16 mouse cellular contexts compared by ENCODE assay signal in genomic region chr13:31004458-31004857, GRCm38 (mm10). TPM values are rescaled to one million over a fixed set of nuclear protein-coding genes. Genes with fewer than 3 reads are reported as not detected.
DNase-seq lines count a peak whose midpoint lies in the region; ATAC-seq and TF ChIP-seq lines count a peak whose summit lies in the region.
"Had no signal": no experiment of that assay in that cellular context is flagged by ENCODE, and none has a peak within 500 bp of the region (broad histone marks: within the 10 kb centered on the region; RNA-seq: fewer than 3 reads in every experiment).

No protein-coding gene starts in this region.

- no peaks in the 10 kb centered on the region for H3K27me3 ChIP-seq in hindbrain, embryonic 12.5 days
- no peaks in the 10 kb centered on the region for H3K27me3 ChIP-seq in hindbrain, embryonic 16.5 days (replicated peaks; ENCODE audit: control insufficient read depth, insufficient read depth, low read length)
- no peaks in the 10 kb centered on the region for H3K27me3 ChIP-seq in lung, postnatal 0 days (replicated peaks; ENCODE audit: insufficient read depth, low read length)
- H3K27me3 ChIP-seq in limb, embryonic 10.5 days (ENCODE audit: low read depth, poor library complexity, severe bottlenecking) = no peaks in the 10 kb centered on the region
- H3K27me3 ChIP-seq: liver, embryonic 15.5 days had no signal

- H3K9me3 ChIP-seq in hindbrain, embryonic 12.5 days (replicated peaks) = no peaks in the 10 kb centered on the region
- H3K9me3 ChIP-seq in hindbrain, embryonic 16.5 days (ENCODE audit: control insufficient read depth, low read length) = no peaks in the 10 kb centered on the region
- H3K9me3 ChIP-seq in lung, postnatal 0 days (ENCODE audit: low read length) = no peaks in the 10 kb centered on the region
- no peaks in the 10 kb centered on the region for H3K9me3 ChIP-seq in limb, embryonic 10.5 days (replicated peaks)
- H3K9me3 ChIP-seq: forebrain, embryonic 10.5 days; liver, embryonic 15.5 days had no signal

- WGBS in hindbrain, embryonic 12.5 days = 59% methylated on average over 12 of the region's 12 CpGs
- WGBS in hindbrain, embryonic 16.5 days = 79% methylated on average over 12 of the region's 12 CpGs
- 27% methylated on average over 12 of the region's 12 CpGs for WGBS in lung, postnatal 0 days
- WGBS in limb, embryonic 10.5 days = 43% methylated on average over 12 of the region's 12 CpGs

- no peak overlapping the region for H3K4me3 ChIP-seq in hindbrain, embryonic 12.5 days
- no peak overlapping the region for H3K4me3 ChIP-seq in hindbrain, embryonic 16.5 days (ENCODE audit: low read length)
- 0 out of 2 replicates have a peak overlapping the region, but pooled peaks have one; percentile 9 for H3K4me3 ChIP-seq in lung, postnatal 0 days (ENCODE audit: low read depth, low read length)
- H3K4me3 ChIP-seq in limb, embryonic 10.5 days = no peak overlapping the region
- H3K4me3 ChIP-seq: forebrain, embryonic 10.5 days; liver, embryonic 15.5 days had no signal

- H3K36me3 ChIP-seq in hindbrain, embryonic 12.5 days = no peaks in the 10 kb centered on the region
- H3K36me3 ChIP-seq in hindbrain, embryonic 16.5 days (ENCODE audit: control insufficient read depth, insufficient read depth, low read length) = no peaks in the 10 kb centered on the region
- no peaks in the 10 kb centered on the region for H3K36me3 ChIP-seq in lung, postnatal 0 days (ENCODE audit: insufficient read depth, low read length)
- no peaks in the 10 kb centered on the region for H3K36me3 ChIP-seq in limb, embryonic 10.5 days
- H3K36me3 ChIP-seq: forebrain, embryonic 10.5 days; liver, embryonic 15.5 days had no signal

- no peak for ATAC-seq in hindbrain, embryonic 12.5 days (ENCODE audit: low FRiP score)
- ATAC-seq in hindbrain, embryonic 16.5 days = no peak
- ATAC-seq in lung, postnatal 0 days = no peak
- ATAC-seq: midbrain, embryonic 16.5 days had no signal

- TF ChIP-seq EP300 in lung, postnatal 0 days (IDR thresholded peaks at IDR 0.05) = no peak

- no peak overlapping the region for H3K9ac ChIP-seq in hindbrain, embryonic 12.5 days
- no peak overlapping the region for H3K9ac ChIP-seq in hindbrain, embryonic 16.5 days (ENCODE audit: low read depth, low read length)
- no peak overlapping the region for H3K9ac ChIP-seq in lung, postnatal 0 days (replicated peaks; ENCODE audit: low read depth)
- H3K9ac ChIP-seq: liver, embryonic 15.5 days had no signal

- DNase-seq in lung, postnatal 0 days (ENCODE audit: low spot score) = no peak
- DNase-seq in lung, postnatal 14 days = no peak
- peak; percentile 38 for DNase-seq in limb, embryonic 10.5 days (ENCODE audit: low spot score)
- DNase-seq in yolk sac, embryonic 10.5 days (ENCODE audit: low spot score) = peak; percentile 25
- DNase-seq in thymus, postnatal 0 days (ENCODE audit: low spot score) = no peak
- no peak for DNase-seq in adrenal gland, postnatal 10 days
- DNase-seq: cerebellum, postnatal 25 days; heart, postnatal 14 days; kidney, postnatal 36 days had no signal

- no peak overlapping the region for H3K27ac ChIP-seq in hindbrain, embryonic 12.5 days
- H3K27ac ChIP-seq in hindbrain, embryonic 16.5 days (ENCODE audit: low read depth, low read length) = no peak overlapping the region
- no peak overlapping the region for H3K27ac ChIP-seq in lung, postnatal 0 days (ENCODE audit: low read length)
- no peak overlapping the region for H3K27ac ChIP-seq in limb, embryonic 10.5 days
- H3K27ac ChIP-seq: forebrain, embryonic 10.5 days; liver, embryonic 15.5 days had no signal

- no peak for TF ChIP-seq CTCF in lung, postnatal 0 days (IDR thresholded peaks at IDR 0.05)

- H3K4me1 ChIP-seq in hindbrain, embryonic 12.5 days = no peaks in the 10 kb centered on the region
- no peaks in the 10 kb centered on the region for H3K4me1 ChIP-seq in hindbrain, embryonic 16.5 days (ENCODE audit: control insufficient read depth, insufficient read depth, low read depth, low read length)
- H3K4me1 ChIP-seq in lung, postnatal 0 days (ENCODE audit: insufficient read depth, low read depth, low read length) = no peaks in the 10 kb centered on the region
- peaks cover 11% of the 10 kb centered on the region for H3K4me1 ChIP-seq in limb, embryonic 10.5 days
- H3K4me1 ChIP-seq: liver, embryonic 15.5 days had no signal

- H3K4me2 ChIP-seq in hindbrain, embryonic 12.5 days (replicated peaks) = peak overlapping the region; percentile 19; the same call in 1 of the 2 replicates
- no peak overlapping the region for H3K4me2 ChIP-seq in hindbrain, embryonic 16.5 days (ENCODE audit: low read length)
- H3K4me2 ChIP-seq in lung, postnatal 0 days (replicated peaks; ENCODE audit: low read depth, low read length) = peak overlapping the region; percentile 41
- H3K4me2 ChIP-seq: liver, embryonic 15.5 days had no signal

RNA-seq across cellular contexts. Expression of gene Gm5447, which starts 30.5 kb away (rescaled TPM):
- 0.12 and 0.17 TPM in 2 replicates for polyA plus RNA-seq in hindbrain, embryonic 12.5 days (2016; fragmentation: Nextera tagmentation; extraction: Ambion mirVana)
- polyA plus RNA-seq in hindbrain, embryonic 16.5 days (2015; fragmentation: Nextera tagmentation; extraction: Ambion mirVana) = 0.09 TPM in 1 of 2 replicates, not detected in the other
- 0.06 and 0.30 TPM in 2 replicates for polyA plus RNA-seq in lung, postnatal 0 days (2015; fragmentation: Nextera tagmentation; extraction: Ambion mirVana)
- polyA plus RNA-seq in limb, embryonic 10.5 days (2016; fragmentation: Nextera tagmentation; extraction: Ambion mirVana) = 0.11 TPM in 1 of 2 replicates, not detected in the other
- not detected in 2 replicates for polyA plus RNA-seq in thymus, postnatal 0 days (2015; fragmentation: Nextera tagmentation; extraction: Ambion mirVana)
- total RNA-seq in adrenal gland, postnatal 10 days (2021) = under 1 TPM in 1 of 2 experiments, not detected in 1; 0.15 TPM
- total RNA-seq: heart, postnatal 14 days; left cerebral cortex, adult 18-20 months; neutrophil, adult 5-6 weeks had no signal
- polyA plus RNA-seq: midbrain, embryonic 16.5 days had no signal

RNA-seq across cellular contexts. Expression of gene Exoc2, which starts 30.6 kb away (rescaled TPM):
- polyA plus RNA-seq in hindbrain, embryonic 12.5 days (2016; fragmentation: Nextera tagmentation; extraction: Ambion mirVana) = 45.8 and 52.6 TPM in 2 replicates
- 46.7 and 51.8 TPM in 2 replicates for polyA plus RNA-seq in hindbrain, embryonic 16.5 days (2015; fragmentation: Nextera tagmentation; extraction: Ambion mirVana)
- 17.1 and 21.3 TPM in 2 replicates for polyA plus RNA-seq in lung, postnatal 0 days (2015; fragmentation: Nextera tagmentation; extraction: Ambion mirVana)
- 25.2 and 31.1 TPM in 2 replicates for polyA plus RNA-seq in limb, embryonic 10.5 days (2016; fragmentation: Nextera tagmentation; extraction: Ambion mirVana)
- 48.5 and 52.2 TPM in 2 replicates for polyA plus RNA-seq in thymus, postnatal 0 days (2015; fragmentation: Nextera tagmentation; extraction: Ambion mirVana)
- total RNA-seq in adrenal gland, postnatal 10 days (2021) = 10 to 100 TPM; 22.3 to 28.2 TPM

RNA-seq across cellular contexts. Expression of gene Hus1b, which starts 56.9 kb away (rescaled TPM):
- not detected in 2 replicates for polyA plus RNA-seq in hindbrain, embryonic 12.5 days (2016; fragmentation: Nextera tagmentation; extraction: Ambion mirVana)
- not detected in 2 replicates for polyA plus RNA-seq in hindbrain, embryonic 16.5 days (2015; fragmentation: Nextera tagmentation; extraction: Ambion mirVana)
- 0.19 TPM in 1 of 2 replicates, not detected in the other for polyA plus RNA-seq in lung, postnatal 0 days (2015; fragmentation: Nextera tagmentation; extraction: Ambion mirVana)
- 0.13 TPM in 1 of 2 replicates, not detected in the other for polyA plus RNA-seq in limb, embryonic 10.5 days (2016; fragmentation: Nextera tagmentation; extraction: Ambion mirVana)
- polyA plus RNA-seq in thymus, postnatal 0 days (2015; fragmentation: Nextera tagmentation; extraction: Ambion mirVana) = 0.22 and 0.28 TPM in 2 replicates
- total RNA-seq in adrenal gland, postnatal 10 days (2021) = under 1 TPM in 1 of 2 experiments, not detected in 1; 0.58 TPM
- polyA plus RNA-seq: forebrain, embryonic 10.5 days; liver, embryonic 15.5 days; midbrain, embryonic 16.5 days had no signal

Comparison
In these comparisons a context has a peak if more than half of its experiments do, and no peak if none do; other contexts are left out.
1. DNase-seq: peak in limb, embryonic 10.5 days (single experiment) and yolk sac, embryonic 10.5 days (single experiment); none in lung, postnatal 0 days (single experiment), lung, postnatal 14 days (single experiment), thymus, postnatal 0 days (single experiment) and adrenal gland, postnatal 10 days (single experiment).